Mouse (Mus musculus) brain, embryonic 14.5 days (tissue): ENCODE results near the gene Ccdc88c.

Experiments used
- CTCF ChIP-seq: fragments of 200-500 bp; IDR thresholded peaks from 2 replicates; pipeline ENCODE4 v1.5.1; 2012; ENCODE audit warnings: inconsistent platforms, mild to moderate bottlenecking, moderate library complexity, borderline replicate concordance; ENCODE audit not compliant: insufficient read depth, insufficient read length; ENCODE audit errors: extremely low read depth
- POLR2A ChIP-seq: fragments of 200-500 bp; IDR thresholded peaks from 2 replicates; pipeline ENCODE4 v1.6.1; 2012; ENCODE audit warnings: mild to moderate bottlenecking, inconsistent platforms, borderline replicate concordance; ENCODE audit not compliant: poor library complexity, insufficient read depth, insufficient read length, severe bottlenecking; ENCODE audit errors: extremely low read depth

DNA sequence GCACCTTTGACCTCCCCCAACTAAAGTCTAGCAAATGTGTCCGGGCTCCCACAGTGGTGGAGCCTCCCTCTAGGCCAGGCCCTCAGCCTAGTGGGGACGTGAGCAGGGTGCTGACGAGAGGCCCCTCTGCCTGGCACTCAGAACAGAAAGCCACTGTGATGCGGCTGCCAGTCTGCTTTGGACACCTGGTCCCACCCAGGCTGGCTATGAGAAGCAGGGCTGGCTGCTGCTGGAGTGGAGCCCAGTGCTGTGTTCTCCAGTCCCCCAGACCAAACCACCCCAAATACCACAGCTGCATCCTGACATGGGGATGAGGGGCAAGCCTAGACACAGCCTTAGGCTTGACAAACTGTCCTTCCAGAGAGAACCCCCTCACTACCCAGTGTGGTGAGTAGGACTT lies 42.4 kb downstream of the Ccdc88c start:
- TF ChIP-seq CTCF (no peak), POLR2A (no peak)
